Mouse (Mus musculus): ENCODE results near the gene Lcn4.

Gene Lcn4

DNA sequence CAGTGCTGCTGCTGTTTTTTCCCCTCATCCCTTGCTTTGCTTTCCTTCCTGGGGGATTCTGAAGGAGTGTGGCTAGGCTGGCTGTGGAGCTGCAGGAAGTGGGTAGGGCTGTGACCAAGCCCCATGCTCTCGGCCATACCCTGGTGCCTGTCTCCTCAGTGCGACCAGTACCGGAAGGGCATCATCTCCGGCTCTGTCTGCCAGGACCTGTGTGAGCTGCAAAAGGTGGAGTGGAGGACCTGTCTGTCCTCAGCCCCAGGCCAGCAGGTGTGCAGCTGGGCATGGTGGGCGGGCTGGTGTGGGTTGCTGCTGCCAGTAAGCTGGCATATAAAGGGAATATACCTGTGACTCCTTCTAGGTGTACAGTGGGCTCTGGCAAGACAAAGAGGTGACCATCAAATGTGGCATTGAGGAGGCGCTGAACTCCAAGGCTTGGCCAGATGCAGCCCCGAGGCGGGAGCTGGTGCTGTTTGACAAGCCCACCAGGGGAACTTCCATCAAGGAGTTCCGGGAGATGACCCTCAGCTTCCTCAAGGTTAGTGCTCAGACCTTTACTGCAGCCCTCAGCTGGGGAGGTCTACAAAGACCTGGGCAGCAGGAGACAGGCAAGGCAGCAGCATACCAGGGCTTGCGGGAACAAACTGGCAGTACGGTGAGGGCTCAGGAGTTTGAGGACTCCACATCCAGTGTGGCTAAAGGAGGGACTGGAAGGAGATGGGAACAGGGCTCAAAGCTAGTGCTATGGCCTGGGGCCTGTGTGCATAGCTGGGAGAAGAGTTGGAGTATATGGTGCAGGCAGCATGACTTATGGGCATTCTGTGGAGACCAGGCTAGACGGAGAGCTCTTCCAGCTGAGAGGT is 36.2 kb downstream of the Lcn4 start:
- DNase-seq (ENCODE audit: low spot score in 2 of 2), result no peak

GRCm38 (mm10) chr2:26633953-26634530 is 37.0 kb downstream of the Lcn4 start:
- DNase-seq (ENCODE audit: low spot score in 2 of 2), result no peak

DNA sequence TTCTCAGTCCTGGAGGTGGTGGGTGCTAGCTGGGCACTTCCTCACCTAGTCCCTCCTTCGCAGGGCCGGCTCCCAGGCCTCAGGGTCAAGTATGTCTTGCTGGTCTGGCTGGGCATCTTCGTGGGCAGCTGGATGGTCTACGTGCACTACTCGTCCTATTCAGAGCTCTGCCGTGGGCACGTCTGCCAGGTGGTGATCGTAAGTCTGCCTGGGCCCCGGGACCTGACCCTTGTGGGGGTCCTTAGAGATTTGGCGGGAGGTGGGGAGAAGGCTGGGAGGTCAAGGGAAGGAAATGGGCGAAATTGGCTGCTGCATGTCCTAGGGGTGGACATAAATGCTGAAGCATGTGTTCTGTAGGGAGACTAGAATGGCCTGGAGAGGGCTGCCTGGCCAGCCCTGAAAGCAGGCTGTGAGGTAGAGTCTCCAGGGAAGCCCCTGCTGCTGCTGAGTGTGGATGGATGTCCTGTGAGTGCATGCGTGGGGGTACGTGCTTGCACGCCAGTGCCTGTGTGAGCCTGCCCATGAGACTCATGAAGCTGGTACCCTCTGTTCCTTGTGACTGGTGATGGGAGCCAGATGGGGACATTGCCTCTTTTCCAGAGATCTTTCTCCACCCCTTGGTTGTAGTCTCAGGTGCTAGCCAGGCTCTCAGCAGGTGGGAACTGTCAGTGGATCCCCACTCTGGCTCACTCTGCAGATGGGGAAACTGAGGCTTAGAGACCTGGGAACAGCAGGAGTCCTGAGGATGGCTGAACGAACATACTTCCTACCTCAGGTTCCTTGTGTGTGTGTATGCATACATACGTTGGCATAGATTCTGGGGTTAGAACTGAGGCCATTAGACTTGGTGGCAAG is 38.3 kb downstream of the Lcn4 start:
- no peak for DNase-seq (ENCODE audit: low spot score in 2 of 2)

GRCm38 (mm10) chr2:26628792-26629437 is 42.2 kb downstream of the Lcn4 start:
- DNase-seq (ENCODE audit: low spot score in 2 of 2), result no peak

- DNase-seq (ENCODE audit: low spot score in 2 of 2), result peak; percentile 67 to 75
These were observed 43.0 kb downstream of the Lcn4 start, which contains the start of gene Fam69b for GRCm38 (mm10) chr2:26627921-26628739. Gene Fam69b (plus strand): TSS chr2:26628457.

- no peak for DNase-seq (ENCODE audit: low spot score in 2 of 2)
These were observed 45.0 kb downstream of the Lcn4 start for GRCm38 (mm10) chr2:26626081-26626480.

GRCm38 (mm10) chr2:26625419-26625818 is 45.7 kb downstream of the Lcn4 start:
- DNase-seq (ENCODE audit: low spot score in 2 of 2), result no peak

- no peak for DNase-seq (ENCODE audit: low spot score in 2 of 2)
These were observed 48.1 kb downstream of the Lcn4 start for GRCm38 (mm10) chr2:26622984-26623383.

DNA sequence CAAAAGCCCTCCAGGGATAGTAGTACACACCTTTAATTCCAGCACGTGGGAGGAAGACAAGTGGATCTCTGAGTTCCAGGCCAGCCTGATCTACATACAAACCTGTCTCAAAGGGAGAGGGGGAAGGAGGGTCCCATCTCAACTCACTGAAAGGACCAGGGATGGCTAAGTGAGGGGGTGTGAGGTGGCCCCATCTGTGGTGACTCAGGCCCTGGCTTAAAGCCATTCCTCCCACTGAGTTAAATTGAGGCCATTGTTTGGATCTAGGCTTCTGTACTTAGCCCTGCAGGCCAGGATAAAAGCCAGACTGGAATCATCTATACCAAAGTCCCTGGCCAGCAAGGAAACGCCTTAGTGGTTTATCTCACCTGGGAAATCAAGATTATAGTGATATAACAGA is 49.8 kb downstream of the Lcn4 start:
- DNase-seq (ENCODE audit: low spot score in 2 of 2), result no peak

DNA sequence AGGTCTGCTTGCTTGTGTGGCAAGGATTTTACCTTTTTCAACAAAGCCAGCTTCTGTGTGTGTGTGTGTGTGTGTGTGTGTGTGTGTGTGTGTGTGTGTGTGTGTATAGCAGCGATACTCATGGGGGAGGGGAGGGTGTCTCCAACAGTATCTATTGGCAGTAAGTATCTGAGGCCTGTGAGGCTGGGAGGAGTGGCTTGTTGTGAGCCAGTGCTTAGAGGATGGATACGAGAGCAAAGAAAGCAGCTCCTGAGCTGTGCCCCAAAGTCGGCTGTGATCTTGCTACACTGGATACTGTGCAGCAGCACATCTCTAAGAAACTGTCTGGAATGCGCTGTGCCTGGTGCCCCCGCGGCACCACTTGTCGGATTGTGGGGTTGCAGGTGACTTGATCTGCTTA is 53.2 kb downstream of the Lcn4 start:
- no peak for DNase-seq (ENCODE audit: low spot score in 2 of 2)
